Mouse (Mus musculus) hematopoietic multipotent progenitor cell, adult 10-12 weeks (in vitro differentiated cells): ENCODE results near the gene Stxbp5. TPM values are rescaled to one million over a fixed set of nuclear protein-coding genes. Genes with fewer than 3 reads are reported as not detected.

Source experiments
- polyA plus RNA-seq: library from polyadenylated mRNA; stranded (reverse); fragments of >175 nt; gene quantifications from 2 replicates; pipeline ENCODE4 v1.2.3, GENCODE M21; 2012; ENCODE audit warnings: low replicate concordance

The Stxbp5 gene
- polyA plus RNA-seq, result 6.8 and 8.4 TPM in 2 replicates

GRCm38 (mm10) chr10:9901071-9901696 is at the start of gene Stxbp5:
Gene Stxbp5, minus strand, starts transcription at chr10:9901079.

Other genes starting within 250 kb of the Stxbp5 start
- gene Samd5, start 225.9 kb downstream of the Stxbp5 start, polyA plus RNA-seq, result 0.03 TPM in 1 of 2 replicates, not detected in the other